Mouse (Mus musculus): ENCODE results near the gene Fcgr4. TPM values are rescaled to one million over a fixed set of nuclear protein-coding genes. Genes with fewer than 3 reads are reported as not detected.
"Not testable (repeated sequence)": the region's sequence is repeated elsewhere in the genome, so short reads cannot be mapped to it uniquely, and the experiment has no call there.

Gene Fcgr4
- polyA plus RNA-seq, 1 experiment from 2014 or later, result 0.62 TPM

DNA sequence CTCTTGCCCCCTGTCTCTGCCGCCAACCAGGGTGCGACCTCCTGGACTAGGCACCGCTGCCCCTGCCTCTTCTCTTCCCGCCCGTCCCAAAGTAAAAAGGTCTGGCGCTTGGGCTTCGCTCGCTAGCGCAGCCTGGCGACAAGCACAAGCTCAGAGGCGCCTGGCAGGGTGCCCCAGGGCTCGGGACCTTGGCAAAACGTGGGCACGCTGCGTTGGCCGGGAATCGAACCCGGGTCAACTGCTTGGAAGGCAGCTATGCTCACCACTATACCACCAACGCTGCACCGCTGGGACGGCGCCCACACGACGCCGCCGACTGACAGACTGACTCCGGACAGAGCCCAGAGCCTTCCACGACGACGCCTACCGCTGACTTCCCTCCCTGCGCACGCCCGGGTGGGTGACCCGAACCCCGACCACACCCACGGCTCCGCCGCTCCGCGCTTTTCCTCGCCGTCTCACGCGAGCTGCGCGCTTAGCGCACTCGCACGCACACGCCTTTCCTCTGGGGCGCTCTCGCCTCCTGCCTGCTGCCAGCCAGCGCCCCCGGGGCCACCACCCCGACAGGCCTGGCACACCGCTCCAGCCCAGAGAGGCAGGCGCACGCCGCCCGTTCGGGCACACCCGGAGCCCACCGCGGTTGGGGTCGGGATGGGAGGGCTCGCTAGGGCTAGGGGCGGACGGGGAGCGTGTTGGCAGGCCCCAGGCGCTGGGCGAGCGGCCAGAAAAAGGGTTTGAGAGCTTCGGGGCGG is 45.9 kb downstream of the Fcgr4 start, which contains the start of gene Fcgr3:
Fcgr3 (minus strand) TSS at position 445 of the 752 bp plus-strand sequence.
- H3K4me3 ChIP-seq (ENCODE audit: low read depth, low read length), result peak within 1 kb of the TSS; percentile 39
- WGBS, result 2% methylated on average over 36 of the region's 75 CpGs
- not testable (repeated sequence) for H3K9me3 ChIP-seq (ENCODE audit: control insufficient read depth, low read length); H3K9ac ChIP-seq (ENCODE audit: low read depth, low read length); H3K27ac ChIP-seq (ENCODE audit: low read depth, low read length); H3K36me3 ChIP-seq (ENCODE audit: control insufficient read depth, insufficient read depth, low read length); H3K4me1 ChIP-seq (replicated peaks; ENCODE audit: control insufficient read depth, insufficient read depth, low read length)
- peak within 1 kb of the TSS; percentile 40 for H3K4me2 ChIP-seq (replicated peaks; ENCODE audit: low read depth, low read length)
- H3K27me3 ChIP-seq (ENCODE audit: control insufficient read depth, insufficient read depth, low read length), result peaks cover 27% of the 10 kb centered on the region
- peak; percentile 70 for ATAC-seq (ENCODE audit: low FRiP score)
- peak; percentile 87 for DNase-seq (ENCODE audit: low spot score)

DNA sequence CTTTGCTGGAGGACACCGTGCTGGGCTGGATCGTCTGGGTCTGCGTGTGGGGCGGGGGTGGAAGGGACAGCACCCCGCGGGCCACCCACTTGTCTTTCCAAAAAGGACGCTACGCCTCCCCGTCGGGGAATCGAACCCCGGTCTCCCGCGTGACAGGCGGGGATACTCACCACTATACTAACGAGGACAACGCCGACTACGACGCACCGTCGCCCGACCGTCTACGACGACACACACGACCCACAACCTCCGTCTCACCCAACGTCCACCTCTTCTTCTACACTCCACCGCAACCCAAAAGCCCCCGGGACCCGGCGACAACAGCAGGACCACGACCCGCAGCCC is 46.5 kb downstream of the Fcgr4 start:
- H3K9me3 ChIP-seq (ENCODE audit: control insufficient read depth, low read length); H3K36me3 ChIP-seq (ENCODE audit: control insufficient read depth, insufficient read depth, low read length); H3K27ac ChIP-seq (ENCODE audit: low read depth, low read length); H3K4me1 ChIP-seq (replicated peaks; ENCODE audit: control insufficient read depth, insufficient read depth, low read length); H3K9ac ChIP-seq (ENCODE audit: low read depth, low read length); DNase-seq (ENCODE audit: low spot score): not testable (repeated sequence)
- Histone ChIP-seq H3K27me3 (ENCODE audit: control insufficient read depth, insufficient read depth, low read length) (peaks cover 28% of the 10 kb centered on the region), H3K4me2 (replicated peaks; ENCODE audit: low read depth, low read length) (peak overlapping the region; percentile 39), H3K4me3 (ENCODE audit: low read depth, low read length) (peak overlapping the region; percentile 39)
- peak; percentile 28 for ATAC-seq (ENCODE audit: low FRiP score)
- WGBS, result 2% methylated on average over 17 of the region's 35 CpGs

DNA sequence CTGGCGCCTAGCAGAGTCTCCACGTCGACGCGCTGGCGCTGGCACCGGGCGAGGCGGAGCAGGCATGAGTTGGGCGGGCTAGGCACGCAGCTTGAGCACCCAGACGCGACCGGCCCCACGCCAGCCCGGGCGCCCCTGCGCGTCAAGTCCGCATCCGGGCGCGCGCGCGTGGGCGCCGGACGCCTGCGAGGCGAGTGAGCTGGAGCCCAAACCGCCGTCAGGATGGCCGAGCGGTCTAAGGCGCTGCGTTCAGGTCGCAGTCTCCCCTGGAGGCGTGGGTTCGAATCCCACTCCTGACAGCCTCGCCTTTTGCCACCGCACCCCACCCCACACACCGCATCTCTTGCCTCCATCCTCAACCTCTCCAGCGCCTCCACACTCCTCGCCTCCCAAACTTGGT is 47.0 kb downstream of the Fcgr4 start:
- not testable (repeated sequence) for H3K27ac ChIP-seq (ENCODE audit: low read depth, low read length); H3K4me1 ChIP-seq (replicated peaks; ENCODE audit: control insufficient read depth, insufficient read depth, low read length); H3K9ac ChIP-seq (ENCODE audit: low read depth, low read length); H3K36me3 ChIP-seq (ENCODE audit: control insufficient read depth, insufficient read depth, low read length); H3K9me3 ChIP-seq (ENCODE audit: control insufficient read depth, low read length); H3K4me2 ChIP-seq (replicated peaks; ENCODE audit: low read depth, low read length); DNase-seq (ENCODE audit: low spot score)
- 0 out of 2 replicates have a peak overlapping the region, but pooled peaks have one; percentile 8 for H3K4me3 ChIP-seq (ENCODE audit: low read depth, low read length)
- WGBS, result 7% methylated on average over 27 of the region's 45 CpGs
- peaks cover 28% of the 10 kb centered on the region for H3K27me3 ChIP-seq (ENCODE audit: control insufficient read depth, insufficient read depth, low read length)
- peak; percentile 6 for ATAC-seq (ENCODE audit: low FRiP score)

DNA sequence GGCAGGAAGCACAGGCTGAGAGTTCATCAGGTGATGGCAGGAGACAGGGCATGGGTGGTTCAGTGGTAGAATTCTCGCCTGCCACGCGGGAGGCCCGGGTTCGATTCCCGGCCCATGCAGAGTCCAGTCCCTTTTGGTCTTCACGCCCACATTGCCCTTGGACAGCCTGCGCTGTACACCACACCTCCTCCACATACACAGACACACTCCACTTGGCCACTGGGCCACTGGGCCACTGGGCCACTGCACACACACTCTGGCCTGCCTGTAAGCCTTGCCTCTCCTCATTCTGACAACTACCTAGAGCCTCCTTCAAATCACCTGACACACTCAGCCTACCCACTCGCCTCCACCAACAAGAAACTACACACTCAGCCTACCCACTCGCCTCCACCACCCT is 47.9 kb downstream of the Fcgr4 start:
- H3K4me1 ChIP-seq (replicated peaks; ENCODE audit: control insufficient read depth, insufficient read depth, low read length); H3K36me3 ChIP-seq (ENCODE audit: control insufficient read depth, insufficient read depth, low read length); H3K4me3 ChIP-seq (ENCODE audit: low read depth, low read length); H3K9me3 ChIP-seq (ENCODE audit: control insufficient read depth, low read length); DNase-seq (ENCODE audit: low spot score); H3K27ac ChIP-seq (ENCODE audit: low read depth, low read length); H3K9ac ChIP-seq (ENCODE audit: low read depth, low read length); H3K4me2 ChIP-seq (replicated peaks; ENCODE audit: low read depth, low read length): not testable (repeated sequence)
- WGBS, result 22% methylated on average over 2 of the region's 10 CpGs
- ATAC-seq (ENCODE audit: low FRiP score), result peak; percentile 14
- H3K27me3 ChIP-seq (ENCODE audit: control insufficient read depth, insufficient read depth, low read length), result peaks cover 30% of the 10 kb centered on the region

DNA sequence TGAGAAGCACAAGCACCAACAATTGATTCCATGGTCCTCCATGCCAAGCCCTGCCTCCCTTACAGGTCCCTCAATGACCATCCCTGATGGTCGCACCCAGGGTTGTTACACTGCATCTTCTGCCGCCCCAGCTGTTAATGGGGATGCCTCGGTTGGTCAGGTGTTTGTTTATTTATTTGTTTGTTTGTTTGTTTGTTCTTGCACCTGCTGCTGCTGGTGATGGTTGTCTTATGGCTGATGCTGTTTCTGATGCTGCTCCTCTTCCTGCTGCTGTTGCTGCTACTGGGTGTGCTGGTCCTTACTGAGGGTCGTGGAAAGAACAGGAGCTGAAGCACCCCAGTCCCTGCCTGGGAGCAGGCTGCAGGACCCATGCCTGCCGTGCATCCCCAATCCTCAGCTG is 49.2 kb downstream of the Fcgr4 start:
- not testable (repeated sequence) for H3K9me3 ChIP-seq (ENCODE audit: control insufficient read depth, low read length); H3K4me3 ChIP-seq (ENCODE audit: low read depth, low read length); DNase-seq (ENCODE audit: low spot score); H3K4me1 ChIP-seq (replicated peaks; ENCODE audit: control insufficient read depth, insufficient read depth, low read length); ATAC-seq (ENCODE audit: low FRiP score); H3K27ac ChIP-seq (ENCODE audit: low read depth, low read length); H3K4me2 ChIP-seq (replicated peaks; ENCODE audit: low read depth, low read length); H3K36me3 ChIP-seq (ENCODE audit: control insufficient read depth, insufficient read depth, low read length); H3K9ac ChIP-seq (ENCODE audit: low read depth, low read length)
- H3K27me3 ChIP-seq (ENCODE audit: control insufficient read depth, insufficient read depth, low read length), result peaks cover 29% of the 10 kb centered on the region
- WGBS, result 45% methylated on average over 5 of the region's 5 CpGs

DNA sequence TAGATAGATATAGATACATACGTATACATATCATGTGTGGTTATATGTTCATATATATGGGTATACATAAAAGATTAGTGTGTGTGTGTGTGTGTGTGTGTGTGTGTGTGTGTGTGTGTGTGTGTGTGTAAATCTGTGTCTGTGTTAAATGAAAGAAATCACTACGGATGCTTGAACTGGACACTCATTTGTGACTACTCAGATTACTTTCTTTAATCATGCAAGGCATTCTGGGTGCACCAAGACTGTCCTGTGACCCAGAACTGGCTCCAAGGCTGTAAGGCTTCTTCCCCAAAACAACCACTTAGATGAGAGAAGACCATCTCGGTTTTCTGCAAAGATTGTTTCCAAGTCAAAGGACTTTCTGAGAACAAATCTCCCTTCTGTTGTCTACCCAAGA is 50.8 kb downstream of the Fcgr4 start:
- H3K27ac ChIP-seq (ENCODE audit: low read depth, low read length); H3K9ac ChIP-seq (ENCODE audit: low read depth, low read length); H3K9me3 ChIP-seq (ENCODE audit: control insufficient read depth, low read length); H3K4me2 ChIP-seq (replicated peaks; ENCODE audit: low read depth, low read length); H3K36me3 ChIP-seq (ENCODE audit: control insufficient read depth, insufficient read depth, low read length); H3K4me3 ChIP-seq (ENCODE audit: low read depth, low read length); H3K4me1 ChIP-seq (replicated peaks; ENCODE audit: control insufficient read depth, insufficient read depth, low read length); ATAC-seq (ENCODE audit: low FRiP score): not testable (repeated sequence)
- H3K27me3 ChIP-seq (ENCODE audit: control insufficient read depth, insufficient read depth, low read length), result peaks cover 28% of the 10 kb centered on the region
- WGBS, result 67% methylated on average over 3 of the region's 3 CpGs
- peak; percentile 70 for DNase-seq (ENCODE audit: low spot score)

DNA sequence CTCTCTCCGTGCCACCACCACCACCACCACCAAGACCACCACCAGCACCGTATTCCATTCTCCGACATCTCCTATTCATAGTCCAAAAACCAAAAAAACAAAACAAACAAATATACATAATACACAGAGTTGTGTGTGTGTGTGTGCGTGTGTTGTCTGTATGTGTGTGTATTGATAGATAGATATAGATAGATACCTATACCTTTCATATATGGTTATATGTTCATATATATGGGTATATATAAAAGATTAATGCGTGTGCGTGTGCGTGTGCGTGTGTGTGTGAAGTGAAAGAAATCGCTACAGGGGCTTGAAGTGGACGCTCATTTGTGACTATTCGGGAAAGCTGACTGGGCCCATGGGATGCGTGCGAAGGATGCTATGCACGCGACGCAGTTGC is 52.2 kb downstream of the Fcgr4 start:
- not testable (repeated sequence) for H3K4me3 ChIP-seq (ENCODE audit: low read depth, low read length)

DNA sequence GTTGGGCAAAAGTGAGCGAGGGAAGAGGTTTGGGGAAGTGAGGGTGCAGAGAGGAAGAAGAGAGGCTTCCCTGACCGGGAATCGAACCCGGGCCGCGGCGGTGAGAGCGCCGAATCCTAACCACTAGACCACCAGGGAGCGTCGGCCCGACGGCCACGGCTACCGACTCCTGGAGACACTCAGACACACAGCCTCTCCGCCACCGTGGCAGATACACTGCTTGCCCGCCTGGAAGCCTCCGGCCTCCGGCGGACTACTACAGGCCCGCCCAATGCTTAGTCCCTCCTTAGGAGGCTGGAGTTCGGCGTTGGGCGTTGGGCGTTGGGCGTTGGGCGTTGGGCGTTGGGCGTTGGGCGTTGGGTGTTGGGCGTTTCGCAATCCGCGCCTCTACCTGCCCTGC is 53.0 kb downstream of the Fcgr4 start:
- not testable (repeated sequence) for H3K4me3 ChIP-seq (ENCODE audit: low read depth, low read length); H3K36me3 ChIP-seq (ENCODE audit: control insufficient read depth, insufficient read depth, low read length); H3K4me1 ChIP-seq (replicated peaks; ENCODE audit: control insufficient read depth, insufficient read depth, low read length); H3K4me2 ChIP-seq (replicated peaks; ENCODE audit: low read depth, low read length); H3K27ac ChIP-seq (ENCODE audit: low read depth, low read length); H3K9me3 ChIP-seq (ENCODE audit: control insufficient read depth, low read length); H3K9ac ChIP-seq (ENCODE audit: low read depth, low read length); DNase-seq (ENCODE audit: low spot score)
- ATAC-seq (ENCODE audit: low FRiP score), result peak; percentile 56
- peaks cover 19% of the 10 kb centered on the region for H3K27me3 ChIP-seq (ENCODE audit: control insufficient read depth, insufficient read depth, low read length)
- no CpG with 5 or more reads among the region's 35 CpGs for WGBS

More for the DNA sequence above, 52.2 kb downstream of the Fcgr4 start:
- H3K4me2 ChIP-seq (replicated peaks; ENCODE audit: low read depth, low read length); H3K4me1 ChIP-seq (replicated peaks; ENCODE audit: control insufficient read depth, insufficient read depth, low read length); H3K27ac ChIP-seq (ENCODE audit: low read depth, low read length); H3K36me3 ChIP-seq (ENCODE audit: control insufficient read depth, insufficient read depth, low read length); ATAC-seq (ENCODE audit: low FRiP score); H3K9me3 ChIP-seq (ENCODE audit: control insufficient read depth, low read length); H3K9ac ChIP-seq (ENCODE audit: low read depth, low read length): not testable (repeated sequence)
- WGBS, result 26% methylated on average over 11 of the region's 16 CpGs
- peaks cover 19% of the 10 kb centered on the region for H3K27me3 ChIP-seq (ENCODE audit: control insufficient read depth, insufficient read depth, low read length)
- DNase-seq (ENCODE audit: low spot score), result peak; percentile 51

DNA sequence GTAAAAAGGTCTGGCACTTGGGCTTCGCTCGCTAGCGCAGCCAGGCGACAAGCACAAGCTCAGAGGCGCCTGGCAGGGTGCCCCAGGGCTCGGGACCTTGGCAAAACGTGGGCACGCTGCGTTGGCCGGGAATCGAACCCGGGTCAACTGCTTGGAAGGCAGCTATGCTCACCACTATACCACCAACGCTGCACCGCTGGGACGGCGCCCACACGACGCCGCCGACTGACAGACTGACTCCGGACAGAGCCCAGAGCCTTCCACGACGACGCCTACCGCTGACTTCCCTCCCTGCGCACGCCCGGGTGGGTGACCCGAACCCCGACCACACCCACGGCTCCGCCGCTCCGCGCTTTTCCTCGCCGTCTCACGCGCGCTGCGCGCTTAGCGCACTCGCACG is 53.5 kb downstream of the Fcgr4 start:
- not testable (repeated sequence) for H3K9ac ChIP-seq (ENCODE audit: low read depth, low read length); DNase-seq (ENCODE audit: low spot score); H3K27ac ChIP-seq (ENCODE audit: low read depth, low read length); H3K9me3 ChIP-seq (ENCODE audit: control insufficient read depth, low read length); H3K36me3 ChIP-seq (ENCODE audit: control insufficient read depth, insufficient read depth, low read length); H3K4me2 ChIP-seq (replicated peaks; ENCODE audit: low read depth, low read length); H3K4me1 ChIP-seq (replicated peaks; ENCODE audit: control insufficient read depth, insufficient read depth, low read length); H3K4me3 ChIP-seq (ENCODE audit: low read depth, low read length)
- no CpG with 5 or more reads among the region's 45 CpGs for WGBS
- H3K27me3 ChIP-seq (ENCODE audit: control insufficient read depth, insufficient read depth, low read length), result peaks cover 20% of the 10 kb centered on the region
- ATAC-seq (ENCODE audit: low FRiP score), result peak; percentile 36

Measured in hindbrain, embryonic 11.5 days (tissue).